Comparison of ENCODE assay signal across 11 mouse cellular contexts in the genomic region with DNA sequence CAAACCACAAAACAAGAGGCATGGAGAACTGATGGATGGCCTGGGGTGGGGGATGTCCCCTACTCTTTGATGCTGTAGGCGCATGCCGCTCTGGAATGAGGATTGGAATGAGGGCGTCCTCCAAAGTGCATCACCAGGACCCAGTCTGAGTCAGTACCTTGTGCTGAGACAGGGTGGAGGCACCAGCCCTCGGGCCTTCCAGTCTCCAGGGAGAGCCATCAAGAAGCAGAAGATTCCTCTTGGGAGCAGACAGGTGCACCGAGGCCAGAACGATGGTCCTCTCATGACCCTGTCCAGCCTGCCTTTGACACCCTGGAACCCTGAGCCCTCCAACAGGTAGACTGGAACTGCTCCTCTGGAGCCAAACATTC. TPM values are rescaled to one million over a fixed set of nuclear protein-coding genes. Genes with fewer than 3 reads are reported as not detected.
DNase-seq lines count a peak whose midpoint lies in the region; ATAC-seq and TF ChIP-seq lines count a peak whose summit lies in the region.
"Had no signal": no experiment of that assay in that cellular context is flagged by ENCODE, and none has a peak within 500 bp of the region (broad histone marks: within the 10 kb centered on the region; RNA-seq: fewer than 3 reads in every experiment).

No protein-coding gene starts in this region.

- no peak for TF ChIP-seq CTCF in hindbrain, postnatal 0 days (IDR thresholded peaks at IDR 0.05; ENCODE audit: low read depth)

- no peaks in the 10 kb centered on the region for H3K9me3 ChIP-seq in hindbrain, postnatal 0 days (ENCODE audit: low read length)

- H3K4me1 ChIP-seq in hindbrain, postnatal 0 days (ENCODE audit: insufficient read depth, low read length), result no peaks in the 10 kb centered on the region

- H3K9ac ChIP-seq in hindbrain, postnatal 0 days (replicated peaks; ENCODE audit: low read length), result no peak overlapping the region

- 82% methylated on average over 6 of the region's 6 CpGs for WGBS in hindbrain, postnatal 0 days

- ATAC-seq in hindbrain, postnatal 0 days, result no peak

- 0 out of 2 replicates have a peak overlapping the region, but pooled peaks have one; percentile 58 for H3K4me3 ChIP-seq in hindbrain, postnatal 0 days (ENCODE audit: low read length)

- no peaks in the 10 kb centered on the region for H3K36me3 ChIP-seq in hindbrain, postnatal 0 days (ENCODE audit: insufficient read depth, low read length)

- DNase-seq in cerebellum, adult 9-11 months, result peak; percentile 62
- DNase-seq in cerebellum, postnatal 4 days (ENCODE audit: low spot score in 2 of 2), result no peak
- DNase-seq in layer of hippocampus, adult 11-12 months (ENCODE audit: low spot score), result peak; percentile 15
- no peak for DNase-seq in layer of hippocampus, adult 9-10 months (ENCODE audit: low spot score)
- DNase-seq in ZHBTc4 (ENCODE audit: low read depth, low spot score), result peak; percentile 71
- no peak for DNase-seq in hindbrain, postnatal 0 days (ENCODE audit: low spot score)
- DNase-seq in frontal cortex, postnatal 10 days (ENCODE audit: low spot score in 2 of 2), result no peak
- no peak for DNase-seq in lung, postnatal 36 days
- DNase-seq: kidney, postnatal 36 days had no signal

- no peaks in the 10 kb centered on the region for H3K27me3 ChIP-seq in hindbrain, postnatal 0 days (ENCODE audit: insufficient read depth, low read length)

- H3K4me2 ChIP-seq in hindbrain, postnatal 0 days (ENCODE audit: low read depth, low read length), result peak overlapping the region; percentile 91

- H3K27ac ChIP-seq in hindbrain, postnatal 0 days, result no peak overlapping the region
- H3K27ac ChIP-seq: liver, embryonic 14.5 days had no signal

RNA-seq across cellular contexts. Expression of gene Usp2, which starts 1.1 kb away (rescaled TPM):
- 11.0 and 14.2 TPM in 2 replicates for total RNA-seq in hindbrain, postnatal 0 days (2014; rRNA removed)
- 19.6 and 20.5 TPM in 2 replicates for polyA plus RNA-seq in hindbrain, postnatal 0 days (2015; fragmentation: Nextera tagmentation; extraction: Ambion mirVana)

RNA-seq across cellular contexts. Expression of gene Thy1, which starts 24.8 kb away (rescaled TPM):
- 131 and 138 TPM in 2 replicates for total RNA-seq in hindbrain, postnatal 0 days (2014; rRNA removed)
- polyA plus RNA-seq in hindbrain, postnatal 0 days (2015; fragmentation: Nextera tagmentation; extraction: Ambion mirVana), result 49.6 and 51.1 TPM in 2 replicates

RNA-seq across cellular contexts. Expression of gene Mfrp, which starts 33.6 kb away (rescaled TPM):
- 2.8 and 4.0 TPM in 2 replicates for total RNA-seq in hindbrain, postnatal 0 days (2014; rRNA removed)
- polyA plus RNA-seq in hindbrain, postnatal 0 days (2015; fragmentation: Nextera tagmentation; extraction: Ambion mirVana), result 0.24 and 0.50 TPM in 2 replicates
- polyA plus RNA-seq: liver, embryonic 14.5 days; thymus, postnatal 0 days had no signal

RNA-seq across cellular contexts. Expression of gene C1qtnf5, which starts 39.1 kb away (rescaled TPM):
- total RNA-seq in hindbrain, postnatal 0 days (2014; rRNA removed), result 36.7 and 39.5 TPM in 2 replicates
- 12.3 and 12.8 TPM in 2 replicates for polyA plus RNA-seq in hindbrain, postnatal 0 days (2015; fragmentation: Nextera tagmentation; extraction: Ambion mirVana)

RNA-seq across cellular contexts. Expression of gene Gm49380, which starts 45.4 kb away (rescaled TPM):
- not detected in 2 replicates for total RNA-seq in hindbrain, postnatal 0 days (2014; rRNA removed)
- 0.21 TPM in 1 of 2 replicates, not detected in the other for polyA plus RNA-seq in hindbrain, postnatal 0 days (2015; fragmentation: Nextera tagmentation; extraction: Ambion mirVana)

Comparison
In these comparisons a context has a peak if more than half of its experiments do, and no peak if none do; other contexts are left out.
1. DNase-seq: peak in cerebellum, adult 9-11 months (single experiment), layer of hippocampus, adult 11-12 months (single experiment) and ZHBTc4 (single experiment); none in cerebellum, postnatal 4 days (0 of 2), layer of hippocampus, adult 9-10 months (single experiment), hindbrain, postnatal 0 days (single experiment), frontal cortex, postnatal 10 days (0 of 2) and lung, postnatal 36 days (single experiment).